Mouse (Mus musculus) left cerebral cortex, adult 11 months (tissue): Measurements from ENCODE around the gene Ppp1r12b.
"Not testable (repeated sequence)": the region's sequence is repeated elsewhere in the genome, so short reads cannot be mapped to it uniquely, and the experiment has no call there.

Experiments
- DNase-seq: peaks from one replicate; pipeline ENCODE4 v3.0.0; 2022; ENCODE audit warnings: low spot score

Ppp1r12b gene

GRCm38 (mm10) chr1:134850361-134850760 lies 105.4 kb downstream of the Ppp1r12b start:
- DNase-seq: no peak

GRCm38 (mm10) chr1:134847851-134848250 lies 107.9 kb downstream of the Ppp1r12b start:
- no peak for DNase-seq

GRCm38 (mm10) chr1:134846295-134846988 lies 109.3 kb downstream of the Ppp1r12b start:
- DNase-seq: no peak

- DNase-seq: no peak
Measured at GRCm38 (mm10) chr1:134843369-134843768, 112.4 kb downstream of the Ppp1r12b start.

- DNase-seq: no peak
Measured at GRCm38 (mm10) chr1:134836909-134837480, 118.7 kb downstream of the Ppp1r12b start.

- not testable (repeated sequence) for DNase-seq
Measured at GRCm38 (mm10) chr1:134830881-134831280, 124.9 kb downstream of the Ppp1r12b start.

- no peak for DNase-seq
Measured at GRCm38 (mm10) chr1:134829635-134830034, 126.1 kb downstream of the Ppp1r12b start.

- DNase-seq: no peak
Measured at GRCm38 (mm10) chr1:134824896-134825295, 130.8 kb downstream of the Ppp1r12b start.

GRCm38 (mm10) chr1:134823842-134824241 lies 131.9 kb downstream of the Ppp1r12b start:
- DNase-seq: no peak

- no peak for DNase-seq
Measured at GRCm38 (mm10) chr1:134823323-134823722, 132.4 kb downstream of the Ppp1r12b start.

- no peak for DNase-seq
Measured at GRCm38 (mm10) chr1:134820882-134821281, 134.9 kb downstream of the Ppp1r12b start.

- DNase-seq: no peak
Measured at GRCm38 (mm10) chr1:134819196-134819595, 136.5 kb downstream of the Ppp1r12b start.

- no peak for DNase-seq
Measured at GRCm38 (mm10) chr1:134818716-134819115, 137.0 kb downstream of the Ppp1r12b start.

- no peak for DNase-seq
Measured at GRCm38 (mm10) chr1:134817916-134818595, 137.7 kb downstream of the Ppp1r12b start.

- no peak for DNase-seq
Measured at GRCm38 (mm10) chr1:134817120-134817519, 138.6 kb downstream of the Ppp1r12b start.

- no peak for DNase-seq
Measured at GRCm38 (mm10) chr1:134816617-134817016, 139.1 kb downstream of the Ppp1r12b start.

- no peak for DNase-seq
Measured at GRCm38 (mm10) chr1:134815748-134816147, 140.0 kb downstream of the Ppp1r12b start.

GRCm38 (mm10) chr1:134805471-134805870 lies 150.3 kb downstream of the Ppp1r12b start:
- DNase-seq: no peak

- no peak for DNase-seq
Measured at GRCm38 (mm10) chr1:134804373-134804772, 151.4 kb downstream of the Ppp1r12b start.

GRCm38 (mm10) chr1:134803286-134804117 lies 152.2 kb downstream of the Ppp1r12b start:
- no peak for DNase-seq

GRCm38 (mm10) chr1:134801758-134802157 lies 154.0 kb downstream of the Ppp1r12b start:
- DNase-seq: no peak

GRCm38 (mm10) chr1:134796536-134796935 lies 159.2 kb downstream of the Ppp1r12b start:
- DNase-seq: no peak
